8 mouse cellular contexts compared by ENCODE assay signal in the genomic region with DNA sequence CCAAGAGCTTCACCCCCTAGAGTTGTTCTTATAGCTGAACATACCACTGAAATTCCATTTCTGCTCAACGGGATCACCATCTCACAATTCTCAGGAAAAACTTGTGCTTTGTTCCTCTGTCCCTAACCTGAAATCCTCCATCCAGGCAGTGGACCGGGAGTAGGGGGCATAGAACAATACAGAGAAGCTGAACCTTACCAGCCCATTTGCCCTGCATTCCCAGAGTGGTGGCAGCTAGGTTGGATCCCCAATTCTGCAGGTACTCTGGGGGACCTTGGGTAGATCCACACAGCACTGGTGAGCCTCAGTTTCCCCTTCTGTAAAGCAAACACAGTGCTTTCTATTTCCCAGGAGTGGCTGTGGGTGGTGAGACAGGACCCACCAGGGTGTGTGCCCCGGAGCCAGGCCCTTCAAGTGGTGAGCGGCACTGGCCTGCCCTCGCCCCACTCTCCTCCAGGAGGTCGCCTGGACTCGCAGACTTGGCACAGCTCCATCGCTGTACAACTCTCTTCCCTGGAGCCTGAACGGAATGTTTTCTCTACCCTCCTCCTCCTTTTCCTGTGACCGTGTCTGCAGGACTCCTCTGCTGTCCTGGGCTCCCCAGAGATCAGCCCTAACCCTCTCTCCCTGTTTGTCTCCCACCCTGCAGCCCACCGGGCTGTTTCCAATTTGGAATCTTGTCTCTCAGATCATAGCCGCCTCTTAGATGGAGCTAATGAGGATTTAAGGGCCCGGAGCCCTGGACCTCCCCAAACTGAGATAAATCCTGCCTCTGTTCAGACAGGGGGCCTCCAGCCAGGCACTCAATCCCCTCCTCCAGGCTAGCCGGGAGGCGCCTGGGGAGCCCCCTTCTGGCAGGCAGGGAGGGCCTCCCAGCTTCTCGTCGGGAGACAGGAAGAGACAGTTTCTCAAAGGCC. TPM values are rescaled to one million over a fixed set of nuclear protein-coding genes. Genes with fewer than 3 reads are reported as not detected.
A peak's percentile ranks its signal among the peaks of the same experiment; 100 is the strongest.
DNase-seq lines count a peak whose midpoint lies in the region; ATAC-seq and TF ChIP-seq lines count a peak whose summit lies in the region.

No protein-coding gene starts in this region.

- DNase-seq in heart, adult 11 months = peak; percentile 90
- no peak for DNase-seq in heart, adult 8-10 months (ENCODE audit: low spot score)
- DNase-seq in intestine, embryonic 14.5 days (ENCODE audit: low spot score) = peak; percentile 75
- no peak for DNase-seq in liver, postnatal 0 days
- peak; percentile 33 for DNase-seq in stomach, postnatal 0 days (ENCODE audit: low spot score)
- DNase-seq in spleen, postnatal 4 days (ENCODE audit: low spot score in 2 of 2) = no peak
- DNase-seq in layer of hippocampus, adult 9-10 months (ENCODE audit: low spot score) = no peak

- H3K4me2 ChIP-seq in forebrain, embryonic 12.5 days = peak overlapping the region; percentile 24; the same call in 1 of the 2 replicates
- peak overlapping the region; percentile 24 for H3K4me2 ChIP-seq in intestine, embryonic 14.5 days (ENCODE audit: low read length)
- no peak overlapping the region for H3K4me2 ChIP-seq in liver, postnatal 0 days (ENCODE audit: low read depth, low read length)
- H3K4me2 ChIP-seq in stomach, postnatal 0 days (replicated peaks; ENCODE audit: low read depth) = peak overlapping the region; percentile 42

- TF ChIP-seq CTCF in liver, postnatal 0 days (IDR thresholded peaks at IDR 0.05; ENCODE audit: low read depth) = peak; percentile 35; the same call in 1 of the 2 replicates
- TF ChIP-seq CTCF in stomach, postnatal 0 days (IDR thresholded peaks at IDR 0.05; ENCODE audit: low read depth) = peak; percentile 66

- no peak overlapping the region for H3K9ac ChIP-seq in forebrain, embryonic 12.5 days
- H3K9ac ChIP-seq in intestine, embryonic 14.5 days (ENCODE audit: low read length) = 0 out of 2 replicates have a peak overlapping the region, but pooled peaks have one; percentile 2
- 0 out of 2 replicates have a peak overlapping the region, but pooled peaks have one; percentile 26 for H3K9ac ChIP-seq in liver, postnatal 0 days (replicated peaks)
- peak overlapping the region; percentile 38; the same call in 1 of the 2 replicates for H3K9ac ChIP-seq in stomach, postnatal 0 days (ENCODE audit: low read length)

- peaks cover 16% of the 10 kb centered on the region for H3K4me1 ChIP-seq in forebrain, embryonic 12.5 days
- H3K4me1 ChIP-seq in intestine, embryonic 14.5 days (replicated peaks; ENCODE audit: control insufficient read depth, insufficient read depth, low read length) = peaks cover 19% of the 10 kb centered on the region
- H3K4me1 ChIP-seq in liver, postnatal 0 days (ENCODE audit: insufficient read depth) = peaks cover 12% of the 10 kb centered on the region
- H3K4me1 ChIP-seq in stomach, postnatal 0 days (replicated peaks; ENCODE audit: control insufficient read depth, insufficient read depth) = peaks cover 5% of the 10 kb centered on the region

- WGBS in forebrain, embryonic 12.5 days = 8% methylated on average over 17 of the region's 17 CpGs
- WGBS in intestine, embryonic 14.5 days = 15% methylated on average over 17 of the region's 17 CpGs
- WGBS in liver, postnatal 0 days (ENCODE audit: insufficient replicate concordance) = 29% methylated on average over 17 of the region's 17 CpGs
- WGBS in stomach, postnatal 0 days = 8% methylated on average over 17 of the region's 17 CpGs

- H3K4me3 ChIP-seq in forebrain, embryonic 12.5 days (replicated peaks) = no peak overlapping the region
- H3K4me3 ChIP-seq in intestine, embryonic 14.5 days (ENCODE audit: low read depth, low read length) = no peak overlapping the region
- no peak overlapping the region for H3K4me3 ChIP-seq in liver, postnatal 0 days (ENCODE audit: low read depth, low read length)
- no peak overlapping the region for H3K4me3 ChIP-seq in stomach, postnatal 0 days (ENCODE audit: low read depth, low read length)

- no peaks in the 10 kb centered on the region for H3K36me3 ChIP-seq in forebrain, embryonic 12.5 days (replicated peaks)
- H3K36me3 ChIP-seq in intestine, embryonic 14.5 days (ENCODE audit: control insufficient read depth, insufficient read depth, low read length) = no peaks in the 10 kb centered on the region
- H3K36me3 ChIP-seq in liver, postnatal 0 days (replicated peaks; ENCODE audit: insufficient read depth, low read length) = no peaks in the 10 kb centered on the region
- no peaks in the 10 kb centered on the region for H3K36me3 ChIP-seq in stomach, postnatal 0 days (ENCODE audit: control insufficient read depth, insufficient read depth, low read length)

- H3K9me3 ChIP-seq in forebrain, embryonic 12.5 days = no peaks in the 10 kb centered on the region
- no peaks in the 10 kb centered on the region for H3K9me3 ChIP-seq in intestine, embryonic 14.5 days (ENCODE audit: control insufficient read depth, low read length)
- no peaks in the 10 kb centered on the region for H3K9me3 ChIP-seq in liver, postnatal 0 days (ENCODE audit: low read length)
- no peaks in the 10 kb centered on the region for H3K9me3 ChIP-seq in stomach, postnatal 0 days (ENCODE audit: control insufficient read depth, low read length)

- peaks cover 55% of the 10 kb centered on the region for H3K27me3 ChIP-seq in forebrain, embryonic 12.5 days
- no peaks in the 10 kb centered on the region for H3K27me3 ChIP-seq in intestine, embryonic 14.5 days (replicated peaks; ENCODE audit: control insufficient read depth, insufficient read depth, low read length)
- H3K27me3 ChIP-seq in liver, postnatal 0 days (ENCODE audit: insufficient read depth, low read length) = peaks cover 13% of the 10 kb centered on the region; the same call in 1 of the 2 replicates
- H3K27me3 ChIP-seq in stomach, postnatal 0 days (ENCODE audit: control insufficient read depth, insufficient read depth, low read length) = no peaks in the 10 kb centered on the region

- TF ChIP-seq EP300 in liver, postnatal 0 days (IDR thresholded peaks at IDR 0.05; ENCODE audit: low read depth) = no peak
- TF ChIP-seq EP300 in stomach, postnatal 0 days (optimal IDR thresholded peaks at IDR 0.05) = no peak

- no peak for ATAC-seq in forebrain, embryonic 12.5 days (ENCODE audit: low FRiP score)
- no peak for ATAC-seq in intestine, embryonic 14.5 days (replicated peaks; ENCODE audit: low FRiP score, low TSS enrichment, low read depth)
- ATAC-seq in liver, postnatal 0 days = no peak
- ATAC-seq in stomach, postnatal 0 days (ENCODE audit: low FRiP score, low TSS enrichment) = peak; percentile 33; the same call in 1 of the 2 replicates

- no peak overlapping the region for H3K27ac ChIP-seq in forebrain, embryonic 12.5 days
- peak overlapping the region; percentile 47 for H3K27ac ChIP-seq in intestine, embryonic 14.5 days (ENCODE audit: low read depth)
- H3K27ac ChIP-seq in liver, postnatal 0 days (ENCODE audit: low read depth) = no peak overlapping the region
- H3K27ac ChIP-seq in stomach, postnatal 0 days (replicated peaks) = 0 out of 2 replicates have a peak overlapping the region, but pooled peaks have one; percentile 40

RNA-seq across cellular contexts. Expression of a gene that starts 52.3 kb away (rescaled TPM):
- total RNA-seq in heart, adult 8-10 months (2022) = 100 to 1,000 TPM in 1 of 4 experiments, 10 to 100 TPM in 3; 79.3 to 102 (median 88.5) TPM
- polyA plus RNA-seq in forebrain, embryonic 12.5 days (2016; fragmentation: Nextera tagmentation; extraction: Ambion mirVana) = 157 and 165 TPM in 2 replicates
- 72.7 and 77.8 TPM in 2 replicates for polyA plus RNA-seq in intestine, embryonic 14.5 days (2014; fragmentation: Nextera tagmentation; extraction: Ambion mirVana)
- polyA plus RNA-seq in liver, postnatal 0 days (2015; fragmentation: Nextera tagmentation; extraction: Ambion mirVana) = 9.2 and 10.7 TPM in 2 replicates
- 33.7 and 36.3 TPM in 2 replicates for polyA plus RNA-seq in stomach, postnatal 0 days (2015; fragmentation: Nextera tagmentation; extraction: Ambion mirVana)

Comparison
In these comparisons a context has a peak if more than half of its experiments do, and no peak if none do; other contexts are left out.
1. DNase-seq: peak in heart, adult 11 months (single experiment), intestine, embryonic 14.5 days (single experiment) and stomach, postnatal 0 days (single experiment); none in heart, adult 8-10 months (single experiment), liver, postnatal 0 days (single experiment), spleen, postnatal 4 days (0 of 2) and layer of hippocampus, adult 9-10 months (single experiment).
2. H3K27ac ChIP-seq: peak in intestine, embryonic 14.5 days (single experiment) and stomach, postnatal 0 days (single experiment); none in forebrain, embryonic 12.5 days (single experiment) and liver, postnatal 0 days (single experiment).